Mouse (Mus musculus): ENCODE measurements around the gene Slc13a1. TPM values are rescaled to one million over a fixed set of nuclear protein-coding genes. Genes with fewer than 3 reads are reported as not detected.

The Slc13a1 gene
- polyA plus RNA-seq, 1 experiment from 2014 or later, result 0.10 TPM

DNA sequence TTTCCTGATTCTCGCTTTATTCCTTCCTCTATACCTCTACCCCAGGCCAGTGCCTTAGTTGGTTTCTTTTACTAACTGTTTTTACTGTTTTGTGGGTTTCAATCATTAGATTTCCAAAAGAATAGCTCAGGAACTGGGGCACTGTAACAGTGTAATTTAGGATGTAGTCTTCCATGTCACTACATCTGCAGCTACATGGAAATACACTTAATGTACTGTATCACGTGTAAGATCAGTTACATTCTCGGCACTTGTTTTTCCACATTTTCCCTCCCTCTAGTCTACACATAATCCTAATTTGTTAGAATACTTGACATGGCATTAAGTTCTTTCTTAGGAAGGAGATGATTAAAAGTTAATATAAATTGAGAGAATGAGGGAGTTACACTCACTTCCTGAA is 108.1 kb downstream of the Slc13a1 start:
- H3K4me1 ChIP-seq, result no peaks in the 10 kb centered on the region
- no peak for ATAC-seq
- H3K9ac ChIP-seq, result no peak overlapping the region
- H3K36me3 ChIP-seq (ENCODE audit: poor library complexity, severe bottlenecking), result no peaks in the 10 kb centered on the region
- H3K4me2 ChIP-seq, result no peak overlapping the region
- WGBS, result 86% methylated on average over 3 of the region's 3 CpGs
- H3K27ac ChIP-seq, result no peak overlapping the region
- no peaks in the 10 kb centered on the region for H3K9me3 ChIP-seq (replicated peaks)
- no peak overlapping the region for H3K4me3 ChIP-seq
- H3K27me3 ChIP-seq, result no peaks in the 10 kb centered on the region

DNA sequence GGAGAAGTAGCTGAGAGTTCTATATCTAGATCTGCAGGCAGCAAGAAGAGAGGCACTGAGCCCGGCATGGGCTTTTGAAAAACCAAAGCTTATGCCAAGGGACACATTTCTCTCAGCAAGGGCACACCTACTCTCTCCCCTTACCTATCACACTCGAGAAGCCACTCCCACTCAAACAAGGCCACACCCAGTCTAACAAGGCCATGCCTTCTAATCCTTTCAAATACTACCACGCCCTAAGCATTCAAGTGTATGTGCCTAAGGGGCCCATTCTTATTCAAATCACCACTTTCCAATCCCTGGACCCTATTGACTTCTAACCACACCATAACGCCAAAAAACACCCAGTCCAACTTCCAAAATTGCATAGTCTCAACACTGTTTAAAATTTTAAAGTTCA is 112.8 kb downstream of the Slc13a1 start:
- no peaks in the 10 kb centered on the region for H3K9me3 ChIP-seq (replicated peaks)
- no peak overlapping the region for H3K9ac ChIP-seq
- H3K4me1 ChIP-seq, result no peaks in the 10 kb centered on the region
- H3K4me3 ChIP-seq, result no peak overlapping the region
- WGBS, result 87% methylated on average over 4 of the region's 4 CpGs
- no peaks in the 10 kb centered on the region for H3K36me3 ChIP-seq (ENCODE audit: poor library complexity, severe bottlenecking)
- no peak for ATAC-seq
- no peak overlapping the region for H3K27ac ChIP-seq
- no peaks in the 10 kb centered on the region for H3K27me3 ChIP-seq
- no peak overlapping the region for H3K4me2 ChIP-seq

DNA sequence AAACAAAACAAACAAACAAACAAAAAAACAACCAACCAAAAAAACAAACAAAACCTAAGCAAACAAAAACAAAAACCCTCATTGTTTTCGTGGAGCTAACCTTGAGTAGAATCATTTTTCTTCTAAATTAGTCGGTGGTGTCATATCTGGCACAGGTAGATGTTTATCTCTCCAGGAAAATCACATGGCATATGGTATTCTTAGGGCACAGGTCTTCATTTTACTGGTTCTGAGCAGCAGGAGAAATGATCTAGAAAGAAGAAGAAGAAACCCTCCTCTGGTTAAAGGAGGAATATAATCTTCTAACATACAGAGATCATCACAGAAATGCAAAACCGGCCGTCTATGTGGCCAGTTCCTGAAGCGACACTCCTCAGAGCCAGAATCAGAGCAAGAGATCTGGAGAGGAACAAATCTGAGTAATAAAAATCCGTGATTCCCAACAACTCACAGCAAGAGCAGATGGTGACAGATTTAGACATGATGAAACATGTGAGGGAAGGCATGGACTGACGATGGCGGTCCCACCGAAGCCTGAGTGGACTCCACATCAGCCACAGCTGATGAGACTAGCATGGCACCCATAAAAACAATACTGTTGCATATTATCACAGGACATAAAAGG is 113.7 kb downstream of the Slc13a1 start:
- H3K9me3 ChIP-seq (replicated peaks), result no peaks in the 10 kb centered on the region
- no peak overlapping the region for H3K4me3 ChIP-seq
- no peak overlapping the region for H3K9ac ChIP-seq
- no peaks in the 10 kb centered on the region for H3K4me1 ChIP-seq
- H3K27me3 ChIP-seq, result no peaks in the 10 kb centered on the region
- H3K27ac ChIP-seq, result no peak overlapping the region
- ATAC-seq, result no peak
- WGBS, result 91% methylated on average over 9 of the region's 9 CpGs
- H3K4me2 ChIP-seq, result no peak overlapping the region
- no peaks in the 10 kb centered on the region for H3K36me3 ChIP-seq (ENCODE audit: poor library complexity, severe bottlenecking)

DNA sequence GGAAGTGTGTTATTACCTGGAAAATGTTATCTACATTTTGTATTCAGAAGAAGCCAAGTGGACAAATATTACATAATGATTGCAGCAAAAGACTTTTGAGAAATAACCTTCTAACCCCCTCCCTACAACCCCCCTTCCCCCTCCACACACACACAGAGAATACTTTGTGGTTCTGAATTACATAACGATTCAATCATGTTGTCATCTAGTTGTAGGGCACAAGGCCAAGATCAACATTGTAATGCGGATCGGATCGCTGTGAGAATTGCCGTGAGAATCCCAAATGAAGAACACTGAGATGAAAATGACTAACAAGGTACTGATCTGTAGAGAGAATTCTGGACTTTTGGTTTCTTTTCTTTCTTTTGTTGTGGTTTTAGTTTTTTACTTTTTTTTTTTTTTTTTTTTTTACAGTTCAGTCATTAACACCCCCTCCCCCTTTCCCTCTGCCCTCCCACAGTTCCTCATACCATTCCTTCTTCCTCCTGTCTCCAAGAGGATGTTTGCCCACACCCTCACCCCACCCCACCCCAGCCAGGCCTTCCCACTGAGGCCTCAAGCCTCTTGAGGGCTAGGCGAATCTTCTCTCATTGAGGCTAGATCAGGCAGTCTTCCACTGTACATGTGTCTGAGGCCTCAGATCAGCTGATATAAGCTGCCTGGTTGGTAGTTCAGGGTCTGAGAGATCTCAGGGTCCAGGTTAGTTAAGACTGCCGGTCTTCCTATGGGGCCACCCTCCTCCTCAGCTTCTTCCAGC is 120.7 kb downstream of the Slc13a1 start:
- H3K36me3 ChIP-seq (ENCODE audit: poor library complexity, severe bottlenecking), result no peaks in the 10 kb centered on the region
- no peaks in the 10 kb centered on the region for H3K4me1 ChIP-seq
- H3K4me3 ChIP-seq, result no peak overlapping the region
- no peak for ATAC-seq
- no peak overlapping the region for H3K27ac ChIP-seq
- no peak overlapping the region for H3K4me2 ChIP-seq
- H3K27me3 ChIP-seq, result no peaks in the 10 kb centered on the region
- WGBS, result 49% methylated on average over 7 of the region's 7 CpGs
- no peaks in the 10 kb centered on the region for H3K9me3 ChIP-seq (replicated peaks)
- no peak overlapping the region for H3K9ac ChIP-seq

DNA sequence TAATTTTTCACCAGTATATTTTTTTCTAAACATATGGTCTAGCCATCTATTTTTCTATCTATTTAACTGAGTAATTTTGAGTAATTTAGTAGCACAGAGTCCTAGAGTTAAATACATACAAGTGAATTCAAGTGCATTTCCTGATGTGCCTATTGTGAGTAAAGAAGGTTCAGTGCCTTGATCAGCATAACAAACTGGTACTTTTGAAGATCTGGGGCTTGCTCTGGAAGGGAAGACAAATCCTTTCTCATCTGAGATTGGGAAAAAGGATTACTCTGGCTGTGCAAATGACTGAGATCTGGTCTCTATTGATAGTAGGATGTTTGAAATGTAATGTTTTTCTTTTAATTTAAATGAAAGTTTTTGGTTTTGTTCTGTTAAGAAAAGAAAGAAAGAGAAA is 124.4 kb downstream of the Slc13a1 start:
- H3K36me3 ChIP-seq (ENCODE audit: poor library complexity, severe bottlenecking), result no peaks in the 10 kb centered on the region
- H3K27ac ChIP-seq, result no peak overlapping the region
- H3K9ac ChIP-seq, result no peak overlapping the region
- H3K4me1 ChIP-seq, result no peaks in the 10 kb centered on the region
- H3K27me3 ChIP-seq, result no peaks in the 10 kb centered on the region
- no peak overlapping the region for H3K4me3 ChIP-seq
- H3K9me3 ChIP-seq (replicated peaks), result no peaks in the 10 kb centered on the region
- H3K4me2 ChIP-seq, result no peak overlapping the region
- ATAC-seq, result no peak

Small RNA genes within 50 kb of the gene (microRNA-seq; reads per million reads assigned to microRNA genes)
- not detected for gene Gm26386

Other genes starting within 250 kb of the Slc13a1 start
- gene Tas2r118, start 198.0 kb downstream of the Slc13a1 start, polyA plus RNA-seq (2015; fragmentation: Nextera tagmentation; extraction: Ambion mirVana), result not detected in 2 replicates

Data from forebrain, embryonic 13.5 days (tissue).